ENCODE assay signal across 17 mouse cellular contexts in genomic region chr2:177559365-177559764, GRCm38 (mm10). TPM values are rescaled to one million over a fixed set of nuclear protein-coding genes. Genes with fewer than 3 reads are reported as not detected.
"Had no signal": no experiment of that assay in that cellular context is flagged by ENCODE, and none has a peak within 500 bp of the region (broad histone marks: within the 10 kb centered on the region; RNA-seq: fewer than 3 reads in every experiment).

No protein-coding gene starts in this region.

RNA-seq across cellular contexts. Expression of gene Gm14406, which starts 18.6 kb away (rescaled TPM):
- total RNA-seq: midbrain, postnatal 0 days; neutrophil, adult 5-6 weeks had no signal
- polyA plus RNA-seq: lung, adult 2 months; lung, embryonic 15.5 days; lung, postnatal 0 days; macrophage; midbrain, embryonic 11.5 days; midbrain, embryonic 13.5 days; midbrain, embryonic 15.5 days; midbrain, postnatal 0 days; neural tube, embryonic 12.5 days; neural tube, embryonic 14.5 days; spleen, adult 2 months; stomach, embryonic 15.5 days; stomach, postnatal 0 days; testis, adult 2 months; thymus, adult 2 months; urinary bladder, adult 2 months had no signal
